Mouse (Mus musculus) B cell, adult 2 months (primary cell): ENCODE results near the gene Fxn.

Source experiments
- DNase-seq, 2 experiments: peaks; one replicate each; pipeline ENCODE4 v3.0.0; 2022

Gene Fxn

DNA sequence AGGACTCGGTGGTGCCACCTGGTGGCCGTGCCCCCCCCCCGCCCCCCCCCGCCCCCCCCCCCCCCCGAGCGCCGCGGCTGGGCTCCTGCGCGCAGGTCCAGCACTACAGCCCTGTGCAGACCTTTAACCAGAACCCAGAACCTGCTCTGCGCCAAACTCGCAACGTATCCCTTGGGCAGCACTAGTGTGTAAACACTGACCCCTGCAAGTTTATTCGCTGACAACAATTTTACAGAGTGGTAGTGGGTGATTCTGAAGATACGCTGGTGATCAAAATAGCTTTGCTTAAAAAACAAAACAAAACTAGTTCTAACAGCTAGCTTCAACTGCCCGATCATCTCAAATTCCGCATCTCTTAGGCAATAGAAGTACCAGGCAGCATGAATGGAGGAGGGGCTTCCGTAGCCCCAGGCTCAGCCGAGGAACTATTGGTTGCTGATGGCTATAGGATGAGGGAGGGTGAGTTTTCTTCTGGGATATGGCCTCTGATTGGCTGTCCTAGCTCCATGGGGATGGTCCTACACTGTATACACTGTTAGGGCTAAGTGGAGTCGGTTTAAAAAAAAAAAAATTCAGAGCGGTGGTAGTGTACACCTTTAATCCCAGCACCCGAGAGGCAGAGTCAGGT is at the start of gene Fxn:
Gene Fxn, minus strand, starts transcription at position 5 of the 628 bp plus-strand sequence.
- DNase-seq, result no peak

DNA sequence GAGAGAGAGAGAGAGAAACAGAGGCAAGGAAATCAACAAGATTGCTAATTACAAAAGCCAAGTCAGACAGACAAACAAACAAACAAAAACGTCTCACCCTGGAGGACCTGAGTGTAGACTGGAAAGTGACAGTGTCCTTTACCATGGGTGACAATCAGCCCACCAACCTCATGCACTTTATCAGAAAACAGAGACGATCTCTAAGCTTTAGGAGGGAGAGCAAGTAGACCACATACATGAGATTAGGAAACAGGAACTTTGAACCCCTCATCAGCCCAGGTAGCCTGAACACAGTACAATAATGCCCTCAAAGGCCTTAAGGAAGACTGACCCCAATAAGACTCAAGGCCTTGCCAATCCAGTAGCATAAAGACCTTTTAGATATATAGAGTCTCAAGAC is 47.5 kb upstream of the Fxn start:
- DNase-seq, result no peak

GRCm38 (mm10) chr19:24326969-24327368 is 46.6 kb upstream of the Fxn start:
- DNase-seq, result no peak

DNA sequence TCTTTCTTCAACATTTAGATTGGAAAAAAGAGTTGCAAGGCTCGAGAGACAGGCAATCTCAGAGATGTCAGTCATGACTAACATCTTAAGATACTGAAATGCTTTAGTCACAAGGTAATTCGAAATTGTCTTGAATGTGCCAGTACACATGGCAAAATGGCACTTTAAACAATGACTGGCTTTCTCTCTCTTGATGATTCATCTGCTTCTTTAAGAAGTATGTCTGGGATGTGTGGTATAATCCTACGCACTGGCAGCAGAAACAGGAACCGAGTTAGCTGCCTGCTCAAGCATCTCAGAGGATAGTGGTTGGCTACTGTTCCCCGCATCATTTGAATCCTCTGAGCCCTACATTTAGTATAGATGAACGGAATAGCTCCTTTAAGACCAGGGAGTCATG is 45.3 kb upstream of the Fxn start:
- no peak for DNase-seq

DNA sequence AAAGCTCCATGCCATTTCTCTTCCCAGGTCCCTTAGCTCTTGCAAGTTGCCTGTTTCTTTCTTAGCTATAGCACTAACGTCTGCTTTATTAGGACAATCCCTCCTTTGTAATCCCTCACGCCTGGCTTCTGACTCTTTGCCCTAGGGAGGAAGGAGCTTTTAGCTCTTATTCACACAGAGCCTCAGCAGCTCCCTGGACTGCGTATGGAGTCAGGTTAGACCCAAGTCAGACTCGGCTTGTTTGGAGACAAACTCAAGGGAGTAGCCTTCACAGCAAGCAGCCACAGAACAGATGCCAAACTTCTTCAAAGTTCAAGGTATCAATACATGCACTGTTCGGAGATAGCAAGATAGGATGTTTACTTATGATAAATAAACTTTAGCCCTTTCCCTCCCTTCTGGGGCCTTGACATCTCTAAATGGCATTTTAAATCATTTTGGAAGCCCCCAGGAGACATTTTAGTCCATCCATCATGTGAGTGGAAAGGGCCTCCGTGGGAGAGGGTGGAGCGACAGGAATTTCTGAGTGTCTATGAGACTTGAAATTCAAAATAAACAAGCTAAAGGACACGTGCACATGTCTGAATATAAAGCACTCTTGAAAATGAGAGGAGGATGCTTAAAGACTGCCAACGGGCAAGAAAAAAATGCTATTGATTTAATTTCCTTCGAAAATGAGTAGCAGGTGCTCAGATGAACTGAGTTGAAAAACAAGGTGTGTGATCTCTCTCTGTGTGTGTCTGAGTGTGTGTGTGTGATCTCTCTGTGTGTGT is 43.6 kb upstream of the Fxn start:
- DNase-seq, result no peak

- DNase-seq, result no peak
Measured at GRCm38 (mm10) chr19:24321900-24322311, 41.5 kb upstream of the Fxn start.

DNA sequence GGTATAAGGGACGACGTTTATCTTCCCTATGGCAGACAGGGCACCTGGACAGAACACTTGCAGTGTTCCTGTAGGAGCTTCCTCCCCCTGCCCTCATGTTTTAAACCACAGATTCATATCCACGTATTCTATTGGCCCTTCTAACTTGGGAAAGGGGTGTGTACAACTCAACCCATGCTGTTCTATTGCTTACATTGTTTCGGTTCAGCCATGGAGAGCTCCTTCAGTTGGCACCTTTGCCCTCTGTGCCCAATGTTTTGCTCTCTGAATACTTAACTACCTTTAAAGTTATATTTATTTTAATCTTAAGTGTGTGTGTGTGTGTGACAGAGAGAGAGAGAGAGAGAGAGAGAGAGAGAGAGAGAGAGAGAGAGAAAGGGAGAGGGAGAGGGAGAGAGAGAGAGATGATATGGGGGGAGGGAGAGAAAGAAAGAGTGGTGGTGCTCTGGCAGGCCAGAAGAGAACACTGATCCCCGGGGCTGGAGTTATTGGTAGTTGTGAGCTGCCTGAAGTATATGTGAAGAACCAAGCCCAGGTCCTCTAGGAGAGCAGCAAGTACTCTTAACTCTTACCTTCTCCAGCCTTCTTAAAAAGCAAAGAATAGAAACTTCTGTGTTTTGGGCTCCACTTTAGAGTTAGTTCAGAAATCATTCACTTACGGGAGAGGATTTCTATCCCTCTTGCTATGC is 41.0 kb upstream of the Fxn start:
- no peak for DNase-seq

DNA sequence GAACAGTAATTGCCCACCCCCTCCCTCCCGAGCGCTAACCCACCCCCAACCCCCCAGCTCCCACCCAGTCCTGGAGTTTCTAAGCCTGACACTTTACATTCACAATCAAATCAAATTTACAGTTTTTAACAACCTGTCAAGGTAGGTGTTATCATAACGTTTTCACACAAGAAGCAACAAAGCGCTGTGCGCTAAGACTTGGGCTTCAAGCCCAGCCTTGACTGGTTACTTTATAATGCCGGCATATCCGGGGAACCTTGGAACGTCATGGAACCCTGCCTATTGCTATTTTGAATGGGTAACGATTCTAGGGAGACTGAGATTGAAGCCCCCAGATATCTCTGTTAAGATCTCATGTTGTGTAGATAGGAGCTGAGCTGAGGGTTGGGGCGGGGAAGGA is 37.8 kb upstream of the Fxn start:
- DNase-seq, result no peak

DNA sequence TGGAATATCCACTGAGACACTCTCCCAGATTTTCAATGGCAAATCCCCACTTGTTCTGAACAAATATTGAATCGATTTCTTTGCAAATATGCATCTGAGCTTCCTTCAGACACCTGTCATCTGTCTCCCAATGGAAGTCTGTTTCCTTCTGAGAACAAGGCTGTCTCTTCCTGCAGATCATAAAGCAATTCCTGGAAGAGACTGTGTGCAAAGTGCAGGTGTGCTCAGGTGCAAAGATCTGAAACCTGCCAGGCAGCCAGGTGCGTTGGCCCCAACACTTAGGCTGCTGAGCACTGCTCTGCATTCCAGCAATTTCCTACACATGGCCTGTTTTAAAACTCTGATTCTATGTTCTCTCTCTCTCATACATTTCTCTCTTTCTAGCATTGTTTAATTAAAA is 37.3 kb upstream of the Fxn start:
- no peak for DNase-seq

GRCm38 (mm10) chr19:24317038-24317591 is 36.7 kb upstream of the Fxn start:
- no peak for DNase-seq

GRCm38 (mm10) chr19:24316060-24316725 is 35.8 kb upstream of the Fxn start:
- DNase-seq, result no peak

- no peak for DNase-seq
Measured at GRCm38 (mm10) chr19:24315234-24315633, 34.8 kb upstream of the Fxn start.

GRCm38 (mm10) chr19:24314676-24315075 is 34.3 kb upstream of the Fxn start:
- no peak for DNase-seq

GRCm38 (mm10) chr19:24312556-24313342 is 32.3 kb upstream of the Fxn start:
- DNase-seq, result no peak

GRCm38 (mm10) chr19:24312046-24312445 is 31.6 kb upstream of the Fxn start:
- no peak for DNase-seq

GRCm38 (mm10) chr19:24308305-24308705 is 27.9 kb upstream of the Fxn start:
- no peak for DNase-seq

- DNase-seq, result no peak
Measured at GRCm38 (mm10) chr19:24307271-24308221, 27.1 kb upstream of the Fxn start.

DNA sequence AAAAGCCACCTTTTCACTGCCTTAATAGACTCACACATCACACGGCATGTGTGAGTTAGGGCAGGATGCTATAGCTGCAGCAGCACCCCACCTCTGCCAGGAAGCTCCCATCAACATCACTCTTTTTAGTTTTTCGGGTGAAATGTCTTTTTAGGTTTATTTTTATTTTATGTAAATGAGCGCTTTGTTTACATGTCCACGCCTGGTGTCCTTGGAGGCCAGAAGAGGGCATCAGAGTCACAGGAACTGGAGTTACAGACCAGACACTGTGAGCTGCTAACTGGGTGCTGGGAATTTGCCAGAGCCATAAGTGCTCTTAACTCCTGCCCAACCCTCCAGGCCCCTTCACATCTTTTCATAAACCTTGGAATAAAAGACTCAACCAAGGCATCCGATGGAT is 25.9 kb upstream of the Fxn start:
- DNase-seq, result no peak

- DNase-seq, result no peak
Measured at GRCm38 (mm10) chr19:24302198-24302597, 21.8 kb upstream of the Fxn start.

DNA sequence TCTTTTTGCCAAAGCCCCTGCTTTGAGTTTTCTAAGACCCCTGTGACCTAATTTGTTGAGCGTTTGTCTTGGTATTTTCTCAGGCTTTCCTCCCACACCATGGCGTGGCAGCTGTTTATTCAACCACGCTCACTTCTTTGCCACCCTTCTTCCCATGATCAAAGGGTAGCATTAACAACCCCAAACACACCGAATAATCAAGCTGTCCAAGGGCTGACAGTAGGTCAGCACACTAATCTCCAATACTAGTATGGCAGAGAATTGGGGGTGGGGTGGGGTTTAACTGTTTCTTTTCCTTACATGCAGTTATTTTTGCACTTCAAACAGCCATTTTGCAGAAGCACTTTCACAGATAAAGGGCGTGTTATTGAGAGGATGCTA is 21.4 kb upstream of the Fxn start:
- DNase-seq, result no peak
